ENCODE assay signal across 21 mouse cellular contexts in genomic region chr2:126380300-126380699, GRCm38 (mm10).
"Had no signal": no experiment of that assay in that cellular context is flagged by ENCODE, and none has a peak within 500 bp of the region (broad histone marks: within the 10 kb centered on the region; RNA-seq: fewer than 3 reads in every experiment).

No protein-coding gene starts in this region.

- ATAC-seq: liver, postnatal 0 days; lung, postnatal 0 days; midbrain, embryonic 15.5 days had no signal

- H3K4me2 ChIP-seq: kidney, embryonic 15.5 days; limb, embryonic 15.5 days; liver, embryonic 11.5 days; lung, embryonic 14.5 days; midbrain, embryonic 12.5 days; midbrain, embryonic 15.5 days; neural tube, embryonic 13.5 days; stomach, embryonic 15.5 days had no signal

- H3K27me3 ChIP-seq: kidney, embryonic 15.5 days; limb, embryonic 15.5 days; midbrain, embryonic 12.5 days; midbrain, embryonic 15.5 days; neural tube, embryonic 13.5 days; stomach, embryonic 15.5 days had no signal

- H3K9ac ChIP-seq: kidney, embryonic 15.5 days; limb, embryonic 15.5 days; liver, embryonic 14.5 days; liver, postnatal 0 days; lung, embryonic 14.5 days; midbrain, embryonic 12.5 days; midbrain, embryonic 15.5 days; neural tube, embryonic 13.5 days; stomach, embryonic 15.5 days had no signal

- H3K4me1 ChIP-seq: kidney, embryonic 15.5 days; limb, embryonic 15.5 days; midbrain, embryonic 12.5 days; midbrain, embryonic 15.5 days; neural tube, embryonic 13.5 days; stomach, embryonic 15.5 days had no signal

- DNase-seq: kidney, adult 11 months; kidney, adult 8-10 months; kidney, postnatal 10 days; kidney, postnatal 36 days; left cerebral cortex, postnatal 4 days; liver, postnatal 0 days; lung, embryonic 14.5 days; right cerebral cortex, adult 18-20 months; right cerebral cortex, postnatal 25 days; spleen, adult 18-20 months; thymus, postnatal 25 days had no signal

- H3K4me3 ChIP-seq: kidney, embryonic 15.5 days; limb, embryonic 15.5 days; midbrain, embryonic 12.5 days; midbrain, embryonic 15.5 days; neural tube, embryonic 13.5 days; stomach, embryonic 15.5 days had no signal

- H3K9me3 ChIP-seq: kidney, embryonic 15.5 days; limb, embryonic 15.5 days; midbrain, embryonic 12.5 days; midbrain, embryonic 15.5 days; neural tube, embryonic 13.5 days; stomach, embryonic 15.5 days had no signal

- H3K36me3 ChIP-seq: kidney, embryonic 15.5 days; limb, embryonic 15.5 days; midbrain, embryonic 12.5 days; midbrain, embryonic 15.5 days; neural tube, embryonic 13.5 days; stomach, embryonic 15.5 days had no signal

- H3K27ac ChIP-seq: kidney, embryonic 15.5 days; limb, embryonic 15.5 days; liver, embryonic 14.5 days; macrophage; midbrain, embryonic 12.5 days; midbrain, embryonic 15.5 days; neural tube, embryonic 13.5 days; stomach, embryonic 15.5 days had no signal
